Mouse (Mus musculus): Measurements from ENCODE around the gene 1520401A03Rik.

Gene 1520401A03Rik

DNA sequence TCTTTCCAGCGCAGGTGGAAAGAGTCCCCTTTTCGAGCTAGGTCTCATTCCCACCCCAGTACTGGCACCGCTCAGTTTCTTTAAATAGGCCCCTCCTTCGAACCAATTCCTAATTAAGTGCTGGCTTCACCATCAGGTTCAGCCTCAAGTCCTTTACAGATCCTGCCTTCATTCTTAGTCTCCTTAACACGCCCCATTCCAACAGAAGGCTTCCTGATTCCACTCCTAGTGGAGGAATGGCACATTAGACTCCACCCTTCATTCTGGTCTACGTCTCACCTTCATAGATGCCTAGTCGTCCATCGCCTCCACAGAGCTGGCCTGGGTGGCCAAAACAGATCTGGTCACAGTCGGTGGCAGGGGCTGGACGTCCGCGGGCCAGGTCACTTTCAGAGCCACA, 20.4 kb upstream of the 1520401A03Rik start:
- DNase-seq (ENCODE audit: low read depth, low spot score) = no peak

DNA sequence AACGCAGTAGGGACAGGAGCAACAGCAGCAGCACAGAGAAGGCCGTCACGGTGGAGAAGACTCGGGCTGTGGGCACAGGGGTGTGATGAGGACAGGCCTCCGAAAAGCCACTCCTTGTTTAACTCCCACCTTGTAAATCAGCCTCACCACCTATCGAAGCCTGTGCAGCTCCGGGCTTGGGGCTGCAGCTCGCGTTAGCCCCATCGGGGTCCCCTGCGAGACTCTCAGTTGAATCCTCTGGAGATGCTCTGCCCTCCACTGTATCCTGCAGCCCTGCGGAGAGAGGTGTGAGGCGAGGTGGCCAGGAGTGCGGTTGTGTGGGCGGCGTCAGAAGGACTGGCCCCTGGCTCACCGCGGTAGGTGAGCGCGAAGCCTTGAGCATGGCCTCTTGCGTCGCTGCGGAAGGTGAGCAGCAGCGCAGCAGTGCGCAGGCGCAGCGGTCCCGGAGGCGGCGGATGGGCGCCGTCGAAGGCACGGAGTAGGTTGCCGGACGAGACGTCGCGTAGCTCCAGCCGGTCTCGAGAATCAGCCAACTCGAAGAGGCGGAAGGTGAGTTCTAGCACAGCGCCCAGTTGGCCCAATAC, 19.7 kb upstream of the 1520401A03Rik start:
- DNase-seq (ENCODE audit: low read depth, low spot score) = no peak

DNA sequence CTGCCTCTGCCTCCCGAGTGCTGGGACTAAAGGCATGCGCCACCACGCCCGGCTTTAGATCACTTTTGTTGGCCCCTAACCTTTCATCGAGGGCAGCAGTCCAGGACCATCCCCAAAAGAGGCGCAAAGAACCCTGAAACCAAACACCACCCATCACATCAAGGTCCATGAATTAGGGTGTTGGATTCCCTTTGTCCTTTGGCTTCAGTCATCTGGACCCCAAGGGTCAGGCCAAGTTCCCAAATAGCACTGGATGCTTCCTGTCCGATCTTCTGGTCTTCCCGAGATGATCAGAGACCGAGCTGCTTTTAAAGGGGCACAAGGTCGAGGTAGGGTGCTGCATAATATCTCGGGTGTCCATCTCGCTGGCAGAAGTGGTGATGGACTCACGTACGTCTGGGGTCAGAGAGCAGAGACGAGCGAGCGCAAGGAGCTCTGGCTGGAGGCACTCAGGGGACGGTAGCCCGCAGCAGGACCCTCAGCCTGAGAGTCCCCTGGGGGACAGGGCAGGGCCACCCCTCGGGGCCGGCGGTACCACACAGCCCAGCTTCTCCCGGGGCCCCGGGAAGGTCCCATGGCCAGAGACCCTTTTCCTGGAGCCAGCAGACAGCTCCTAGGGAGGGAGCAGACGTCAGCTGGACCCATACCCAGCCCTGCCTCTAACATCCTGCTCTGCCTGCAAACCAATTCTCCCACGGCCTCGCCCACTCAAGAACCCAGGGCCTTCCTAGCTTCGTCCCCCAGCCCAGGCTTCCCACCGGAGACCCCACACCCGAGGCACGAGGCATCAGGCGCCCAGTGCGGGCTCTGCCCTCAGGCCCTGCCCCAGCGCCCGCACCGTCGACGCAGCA, 19.0 kb upstream of the 1520401A03Rik start:
- DNase-seq (ENCODE audit: low read depth, low spot score) = no peak

DNA sequence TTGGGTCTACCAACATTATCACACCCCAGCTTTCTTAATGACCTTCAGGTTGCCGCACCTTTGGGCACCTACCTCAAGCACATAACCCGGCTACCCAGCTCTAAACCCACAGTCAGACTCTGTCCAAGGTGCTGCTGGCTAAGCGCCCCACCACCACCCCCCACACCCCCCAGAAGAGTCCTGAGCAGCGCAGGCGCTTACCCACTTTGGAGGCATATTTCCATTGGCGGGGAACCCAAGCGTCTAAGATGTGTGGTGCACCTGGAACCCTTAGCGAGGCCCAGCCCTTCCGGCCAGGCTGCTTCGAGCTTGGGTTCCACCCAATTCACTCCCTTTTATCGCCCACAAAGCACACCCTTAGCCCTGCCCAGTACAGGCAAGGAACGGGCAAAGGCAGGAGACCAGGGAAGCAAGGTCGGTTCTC, 18.0 kb upstream of the 1520401A03Rik start, which contains the start of gene Paqr4:
Gene Paqr4, minus strand, starts transcription at position 270 of the 424 bp plus-strand sequence.
- DNase-seq (ENCODE audit: low read depth, low spot score) = no peak

DNA sequence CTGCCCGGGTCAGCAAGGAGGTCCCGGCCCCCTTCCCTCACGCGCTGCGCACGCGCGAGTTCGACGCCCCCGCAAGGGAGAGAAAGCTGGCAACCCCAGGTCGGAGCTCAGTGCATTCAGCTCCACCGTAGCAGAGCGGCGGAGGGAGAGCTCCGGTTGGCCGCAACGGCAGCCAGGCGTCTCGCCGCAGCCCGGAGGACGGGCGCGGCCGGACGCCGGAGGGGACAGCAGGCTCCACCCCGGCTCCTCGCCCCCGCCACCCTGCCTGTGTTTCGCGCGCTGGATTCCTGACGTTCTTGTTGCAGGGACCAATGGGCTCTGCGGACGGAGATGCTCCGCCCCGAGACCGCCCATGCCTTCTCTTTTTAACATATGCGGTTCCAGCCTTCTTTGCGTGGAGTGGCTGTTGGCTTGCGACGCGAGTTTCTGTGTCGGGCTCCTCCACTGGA, 17.6 kb upstream of the 1520401A03Rik start:
- DNase-seq (ENCODE audit: low read depth, low spot score) = no peak

DNA sequence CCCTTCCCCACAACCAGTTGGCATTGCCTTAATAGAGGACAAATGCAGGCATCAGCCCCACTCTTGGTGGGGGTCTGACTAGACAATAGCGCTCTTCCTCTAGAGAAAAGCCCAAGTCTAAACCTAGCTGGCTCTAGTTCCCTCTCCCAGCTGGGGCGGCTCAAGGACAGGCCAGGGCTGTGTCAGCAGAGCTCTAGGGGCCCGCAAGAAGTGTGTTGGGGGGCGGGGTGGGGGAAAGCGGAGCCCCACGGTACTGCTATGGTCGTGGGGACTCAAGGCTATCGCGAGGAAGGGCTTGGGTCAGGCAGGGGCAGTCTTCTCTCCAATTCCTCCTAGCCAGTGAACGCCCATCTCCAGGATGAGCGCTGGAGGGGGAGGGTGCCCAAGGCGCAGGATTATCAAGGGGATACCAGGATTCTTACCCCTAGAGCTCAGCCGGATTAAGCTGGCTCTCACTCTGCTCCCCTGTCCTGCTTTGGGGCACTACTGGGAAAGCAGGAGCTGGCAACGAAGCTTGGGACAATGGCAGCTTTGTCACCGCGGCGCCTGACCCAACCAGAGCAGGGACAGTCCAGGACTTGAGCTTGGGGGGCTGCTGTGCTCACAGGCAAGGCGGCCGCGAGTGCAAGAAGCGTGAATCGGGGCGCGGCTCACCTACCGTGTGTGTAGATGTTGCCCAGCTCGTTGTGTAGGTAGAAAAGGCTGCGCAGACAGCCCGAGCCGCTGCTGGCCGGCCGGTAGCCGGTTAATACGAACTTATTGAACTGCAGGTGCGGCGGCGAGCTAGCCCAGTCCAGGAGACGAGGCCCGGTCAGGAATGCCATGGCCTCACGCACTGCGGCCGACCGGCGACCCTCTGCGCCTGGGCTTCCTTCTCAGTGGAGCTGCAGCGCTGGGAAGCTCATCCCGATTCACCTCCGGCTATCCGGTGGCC, 16.9 kb upstream of the 1520401A03Rik start:
- DNase-seq (ENCODE audit: low read depth, low spot score) = no peak

DNA sequence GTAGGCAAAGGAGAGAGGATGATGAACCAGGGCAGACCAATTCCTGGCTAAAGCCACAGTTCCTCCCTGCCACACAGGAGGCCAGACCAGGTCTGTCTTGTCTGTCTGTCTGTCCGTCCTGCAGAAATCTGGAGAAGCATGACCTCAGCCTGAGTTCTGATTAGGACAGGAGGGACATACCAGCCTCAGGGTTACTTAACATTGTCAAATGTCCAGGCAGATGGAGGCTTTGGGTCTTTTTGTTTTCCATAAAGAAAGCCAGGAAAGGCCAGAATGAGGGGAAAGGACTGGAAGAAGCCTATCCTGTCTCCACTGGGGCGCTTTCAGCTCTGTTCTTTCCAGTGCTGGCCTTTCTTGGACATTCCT, 16.2 kb upstream of the 1520401A03Rik start:
- DNase-seq (ENCODE audit: low read depth, low spot score) = no peak

DNA sequence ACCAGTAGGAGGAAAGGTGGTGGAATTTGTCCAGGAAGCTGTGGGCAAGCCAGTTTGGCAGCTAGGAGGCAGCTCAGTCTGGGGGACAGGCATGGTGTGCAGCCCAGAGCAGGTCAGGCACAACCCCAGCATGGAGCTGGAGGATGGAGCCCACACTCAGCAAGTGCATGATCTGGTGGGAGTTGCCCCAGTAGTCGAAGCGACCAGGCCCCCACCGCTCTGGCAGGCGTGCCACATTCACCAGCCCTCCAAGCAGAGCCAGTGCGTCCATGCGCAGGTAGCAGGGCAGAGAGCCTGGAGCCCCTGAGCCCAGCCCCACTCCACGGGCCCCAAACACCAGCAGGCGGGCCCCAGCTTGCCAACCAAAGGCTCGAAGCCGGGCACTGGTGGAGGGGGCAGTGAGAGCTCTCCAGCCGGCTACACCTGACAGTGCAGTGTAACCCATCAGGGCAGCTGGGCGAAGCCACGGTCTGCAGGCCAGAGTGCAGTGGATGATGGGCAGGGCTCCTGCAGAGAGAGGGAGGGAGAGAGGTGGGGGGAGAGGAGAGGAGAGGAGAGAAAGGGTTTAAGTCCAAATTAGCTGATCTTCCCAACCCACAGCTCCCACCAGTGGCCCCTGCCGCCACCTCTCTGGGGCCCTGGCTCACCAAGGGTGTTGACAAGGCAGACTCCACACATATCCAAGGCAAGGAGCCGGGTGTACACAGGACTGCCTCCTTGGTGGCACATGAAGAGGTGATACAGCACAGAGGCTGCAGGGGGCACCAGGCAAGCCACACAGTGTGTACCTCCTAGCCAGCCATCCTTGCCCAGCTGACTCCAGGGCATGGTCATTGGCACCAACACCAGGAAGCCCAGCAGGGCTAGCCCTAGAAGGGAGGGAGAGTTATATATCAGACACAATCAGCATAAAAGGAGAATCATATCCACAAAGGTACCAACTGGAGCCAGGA, 15.2 kb upstream of the 1520401A03Rik start:
- no peak for DNase-seq (ENCODE audit: low read depth, low spot score)

DNA sequence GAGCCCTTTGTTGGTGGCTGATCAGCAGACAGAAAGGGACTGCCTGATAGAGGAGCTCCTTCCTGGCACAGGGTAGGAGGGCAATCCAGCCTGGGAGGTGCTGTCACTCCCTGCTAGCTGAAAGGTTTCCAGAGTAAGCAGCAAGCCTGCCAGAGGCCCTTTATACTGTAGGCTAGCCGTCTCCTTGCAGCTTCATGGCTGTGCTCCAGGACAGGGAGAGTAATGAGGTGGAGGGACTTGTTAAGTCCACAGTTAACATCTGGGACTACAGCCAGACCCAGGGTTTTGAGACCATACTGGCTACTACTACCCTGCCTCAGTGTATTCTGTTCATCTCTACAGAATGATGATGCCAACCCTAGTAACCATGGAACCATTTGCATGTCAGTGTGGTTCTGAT, 11.8 kb upstream of the 1520401A03Rik start:
- no peak for DNase-seq (ENCODE audit: low read depth, low spot score)

DNA sequence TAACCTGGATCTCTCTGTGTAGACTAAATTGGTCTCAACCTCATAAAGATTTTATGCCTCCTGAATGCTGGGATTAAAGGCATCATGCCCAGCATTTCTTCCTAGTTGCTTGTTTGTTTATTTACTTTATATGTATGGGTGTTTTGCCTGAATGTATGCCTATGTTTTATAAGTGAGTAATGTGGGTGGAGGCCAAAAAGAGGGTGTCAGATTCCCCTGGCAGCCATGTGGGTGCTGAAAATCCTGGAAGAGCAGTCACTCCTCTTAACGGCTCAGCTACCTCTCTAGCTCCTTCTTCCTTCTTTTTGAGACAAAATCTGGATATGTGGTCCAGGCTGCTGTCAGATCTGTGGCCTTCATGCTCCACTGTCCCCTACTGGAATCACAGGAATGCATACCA, 7.9 kb upstream of the 1520401A03Rik start:
- DNase-seq (ENCODE audit: low read depth, low spot score) = no peak

DNA sequence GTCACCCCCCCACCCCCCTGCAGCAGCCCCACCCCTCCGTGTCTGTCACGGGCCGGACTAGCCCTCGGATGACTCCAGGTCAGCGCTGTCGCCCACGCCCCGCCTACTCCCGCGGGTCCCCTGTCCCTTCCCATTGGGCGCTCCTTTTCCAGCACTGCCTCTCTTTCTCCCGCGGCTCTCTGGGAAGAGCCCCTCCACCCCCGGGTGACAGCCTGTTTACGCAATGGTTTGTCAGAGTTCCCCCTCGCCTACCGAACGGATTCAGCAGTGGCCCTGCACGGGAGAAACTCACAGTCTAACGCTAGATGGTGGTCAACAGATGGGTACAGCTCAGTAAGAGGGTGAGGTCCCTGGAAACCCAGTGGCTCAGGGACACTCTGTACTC, 4.2 kb upstream of the 1520401A03Rik start:
- no peak for DNase-seq (ENCODE audit: low read depth, low spot score)

DNA sequence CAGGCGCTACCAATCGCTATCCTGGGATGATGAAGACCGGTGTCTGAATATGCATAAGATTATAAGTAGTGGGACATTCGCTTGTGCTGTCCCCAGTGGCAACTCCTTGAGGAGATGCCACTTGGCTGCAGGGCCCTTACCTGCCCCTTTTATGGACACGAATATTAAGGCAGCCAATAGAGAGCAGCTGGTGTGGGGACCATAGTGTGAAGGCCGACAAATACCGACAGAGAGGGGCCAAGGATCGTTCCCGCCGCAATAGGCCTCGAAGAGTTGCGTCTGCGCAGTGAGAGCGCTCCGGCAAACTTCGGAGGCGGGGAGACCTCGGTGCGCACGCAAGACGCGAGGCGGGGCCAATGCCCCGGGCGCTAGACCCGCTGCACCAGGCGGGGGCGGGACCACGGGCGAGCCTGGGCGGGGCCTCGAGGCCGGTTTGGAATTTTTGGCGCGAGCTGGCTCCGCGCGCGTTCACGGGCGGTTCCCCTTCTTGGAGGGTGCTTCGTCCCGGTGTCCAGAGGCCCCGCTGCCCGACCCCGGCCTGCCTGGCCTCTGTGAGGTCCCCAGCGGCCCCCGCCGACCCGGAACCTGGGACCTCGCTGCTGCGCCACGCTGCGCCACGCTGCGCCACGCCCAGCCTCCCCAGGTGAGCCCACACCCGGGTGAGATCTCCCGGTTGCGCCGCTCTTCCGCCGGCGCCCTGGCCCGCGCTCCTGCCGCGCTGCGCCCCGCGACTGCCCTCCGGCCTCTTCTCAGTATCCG, 3.6 kb upstream of the 1520401A03Rik start, which contains the start of gene Pkmyt1:
Gene Pkmyt1, plus strand, starts transcription at position 338 of the 759 bp plus-strand sequence.
- DNase-seq (ENCODE audit: low read depth, low spot score) = peak; percentile 82

DNA sequence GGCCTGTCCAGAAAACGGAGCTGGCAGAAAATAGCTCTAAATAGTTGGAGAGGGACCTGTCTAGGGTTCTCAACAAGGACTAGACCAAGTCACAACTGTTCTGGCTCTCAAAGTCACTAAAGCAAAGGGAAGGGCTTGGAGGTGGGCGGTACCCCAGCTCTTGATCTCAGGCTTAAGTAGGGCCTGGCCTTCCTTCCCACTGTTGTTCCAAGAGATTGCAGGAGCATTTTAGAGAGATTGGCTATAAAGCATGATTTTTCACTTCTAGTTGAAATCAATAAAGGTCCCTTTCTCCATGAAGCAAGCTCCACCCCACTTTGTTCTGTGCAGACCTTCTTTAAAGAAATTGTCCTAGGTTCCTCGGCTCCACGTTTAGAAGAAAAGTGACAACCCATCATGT, 2.9 kb upstream of the 1520401A03Rik start:
- no peak for DNase-seq (ENCODE audit: low read depth, low spot score)

DNA sequence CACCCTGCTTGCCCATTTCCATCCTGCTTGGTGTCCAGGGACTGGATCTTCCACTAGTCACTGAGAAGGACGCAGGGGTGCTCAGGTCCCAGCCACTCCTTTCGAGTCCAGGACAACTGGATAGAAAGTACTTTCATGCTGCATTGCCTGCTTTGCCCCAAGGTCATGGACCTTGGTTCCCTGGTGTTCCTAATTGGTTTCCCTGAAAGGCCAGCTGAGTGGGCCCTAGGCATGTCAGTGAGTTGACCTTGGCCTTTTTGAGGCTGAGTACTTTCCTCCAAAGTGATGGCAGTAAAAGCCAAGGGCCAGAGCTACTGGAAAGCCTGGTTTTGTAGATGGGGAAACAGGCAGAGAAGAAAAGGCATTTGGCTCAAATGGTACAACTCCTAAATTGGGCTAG, 697 bp downstream of the 1520401A03Rik start:
- no peak for DNase-seq (ENCODE audit: low read depth, low spot score)

DNA sequence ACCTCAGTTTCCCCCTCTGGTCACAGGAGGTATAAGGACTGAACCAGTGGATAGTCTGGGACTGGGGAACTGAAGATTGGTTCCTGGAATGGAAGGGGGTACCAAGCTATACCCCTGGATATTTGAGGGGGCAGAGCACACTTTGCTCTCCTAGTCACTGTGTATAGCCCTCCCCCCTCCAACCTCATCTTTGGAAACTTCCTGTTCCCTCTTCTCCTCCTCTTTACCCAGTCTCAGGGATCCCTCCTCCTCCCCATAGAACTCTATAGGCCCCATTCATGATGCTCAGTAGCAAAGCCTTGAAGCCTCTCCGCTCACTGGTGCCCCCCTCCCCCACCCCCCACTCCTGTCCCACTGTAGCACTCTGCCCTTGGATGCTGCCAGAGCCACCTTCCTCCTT, 3.1 kb downstream of the 1520401A03Rik start:
- DNase-seq (ENCODE audit: low read depth, low spot score) = no peak

DNA sequence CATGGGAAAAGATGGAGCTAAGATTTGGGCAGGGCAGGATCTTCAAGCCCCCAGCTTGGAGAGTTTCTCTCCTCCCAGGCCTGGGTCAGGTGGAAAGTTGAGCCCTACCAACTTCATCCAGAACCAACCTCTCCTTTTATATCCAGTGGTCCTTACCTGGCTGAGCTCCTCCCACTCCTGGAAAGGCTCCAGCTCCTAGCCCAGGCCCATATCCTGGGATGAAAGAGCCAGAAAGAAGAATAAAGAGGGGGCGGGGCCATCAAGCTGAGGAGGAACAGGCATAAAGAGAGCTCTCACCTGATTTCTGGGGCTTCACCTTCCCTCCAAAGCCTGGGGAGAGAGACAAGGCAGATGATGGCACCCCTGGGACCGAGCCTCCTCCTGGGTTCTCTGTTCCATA, 5.6 kb downstream of the 1520401A03Rik start:
- DNase-seq (ENCODE audit: low read depth, low spot score) = no peak

DNA sequence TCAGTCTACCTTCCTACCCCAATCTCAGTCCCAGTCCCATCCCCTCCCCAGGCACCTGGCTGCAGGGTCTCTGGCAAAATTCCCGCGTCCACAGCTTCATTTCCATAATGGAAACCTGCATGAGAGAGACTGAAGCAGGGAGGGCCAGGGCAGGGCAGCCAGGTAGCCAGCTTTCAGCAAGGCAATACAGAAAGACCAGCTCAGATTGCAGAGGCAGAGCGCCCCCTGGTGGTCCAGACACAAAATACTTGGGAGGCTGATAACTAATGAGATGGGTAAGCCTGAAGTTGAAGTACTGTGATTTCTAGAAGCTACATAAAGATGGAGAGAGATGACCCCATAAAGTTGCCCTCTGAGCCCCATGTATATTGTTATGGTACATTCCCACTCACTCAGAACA, 16.4 kb downstream of the 1520401A03Rik start:
- no peak for DNase-seq (ENCODE audit: low read depth, low spot score)

DNA sequence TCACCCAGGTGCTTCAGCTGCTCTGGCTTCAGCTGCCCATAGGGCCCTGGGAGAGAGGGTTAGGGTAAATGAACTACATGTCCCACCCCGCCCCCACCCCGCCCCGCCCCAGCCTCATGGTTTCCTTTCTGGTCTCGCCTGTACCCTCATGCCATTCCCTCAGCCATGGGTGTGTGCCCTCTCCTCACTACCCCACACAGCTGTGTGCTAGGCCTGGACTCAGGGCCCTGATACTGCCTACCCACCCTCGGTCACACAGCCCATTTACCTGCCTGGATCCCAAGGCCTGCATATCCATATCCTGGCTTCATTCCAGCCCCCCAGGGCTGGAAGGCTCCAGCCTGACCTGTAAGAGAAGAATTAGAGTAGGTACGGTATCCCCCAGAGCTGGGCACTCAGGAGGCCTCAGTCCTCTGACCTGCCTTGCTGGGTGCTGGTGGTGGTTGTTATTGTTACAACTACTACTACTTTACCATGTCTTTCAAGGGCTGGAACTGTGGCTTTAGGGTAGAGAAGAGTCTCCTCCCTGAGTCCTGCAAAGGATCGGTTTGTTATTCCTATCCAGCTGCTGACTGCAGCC, 17.0 kb downstream of the 1520401A03Rik start:
- DNase-seq (ENCODE audit: low read depth, low spot score) = no peak

DNA sequence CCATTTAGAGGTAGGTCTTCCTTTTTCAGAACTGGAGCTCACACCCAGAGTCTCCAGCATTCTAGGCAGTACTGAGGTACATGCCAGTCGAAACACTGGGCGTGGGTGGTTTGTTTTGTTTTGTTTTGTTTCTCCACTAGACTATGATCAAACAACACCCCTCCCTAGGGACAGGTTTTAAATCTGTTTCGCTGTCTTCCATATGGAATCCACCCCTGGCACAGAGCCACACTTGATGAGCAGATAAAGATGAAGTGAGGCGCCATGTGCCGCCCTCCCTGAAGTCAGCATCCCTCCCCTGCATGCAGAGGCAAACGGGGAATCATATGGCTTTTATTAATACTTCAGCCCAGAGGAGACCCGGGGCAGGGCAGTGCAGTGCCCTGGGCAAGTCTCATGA, 17.8 kb downstream of the 1520401A03Rik start:
- no peak for DNase-seq (ENCODE audit: low read depth, low spot score)

DNA sequence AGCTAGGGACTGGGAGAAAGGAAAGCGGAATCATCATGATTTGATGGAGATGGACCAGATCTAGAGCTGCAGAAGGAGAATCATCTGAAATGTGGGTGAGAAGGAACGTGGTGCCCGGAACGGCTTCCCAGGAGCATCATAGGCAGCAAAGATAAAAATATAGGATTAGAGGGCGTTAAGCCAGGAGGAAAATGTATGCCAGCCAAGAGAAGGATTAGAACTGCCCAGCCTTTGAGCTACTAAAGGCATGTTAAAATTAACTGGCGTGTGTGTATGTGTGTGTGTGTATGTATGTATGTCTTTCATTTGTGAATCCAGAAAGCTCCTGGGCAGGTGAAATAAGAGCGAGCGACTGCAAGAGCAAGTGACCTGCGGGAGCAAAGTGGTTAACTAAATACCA, 19.3 kb downstream of the 1520401A03Rik start:
- DNase-seq (ENCODE audit: low read depth, low spot score) = no peak
